17 mouse cellular contexts compared by ENCODE assay signal in genomic region chr9:94856093-94856492, GRCm38 (mm10).
"Had no signal": no experiment of that assay in that cellular context is flagged by ENCODE, and none has a peak within 500 bp of the region (broad histone marks: within the 10 kb centered on the region; RNA-seq: fewer than 3 reads in every experiment).

No protein-coding gene starts in this region.

- H3K36me3 ChIP-seq: kidney, embryonic 15.5 days; limb, embryonic 12.5 days; liver, embryonic 13.5 days; lung, embryonic 15.5 days; midbrain, embryonic 15.5 days had no signal

- H3K4me3 ChIP-seq: kidney, embryonic 15.5 days; limb, embryonic 12.5 days; liver, embryonic 13.5 days; lung, embryonic 15.5 days; megakaryocyte, embryonic 14.5 days; midbrain, embryonic 15.5 days had no signal

- ATAC-seq: intestine, embryonic 16.5 days; liver, postnatal 0 days; midbrain, embryonic 15.5 days had no signal

- H3K4me2 ChIP-seq: kidney, embryonic 15.5 days; limb, embryonic 12.5 days; liver, embryonic 13.5 days; lung, embryonic 15.5 days; midbrain, embryonic 15.5 days had no signal

- H3K4me1 ChIP-seq: kidney, embryonic 15.5 days; limb, embryonic 12.5 days; liver, embryonic 13.5 days; lung, embryonic 15.5 days; megakaryocyte, embryonic 14.5 days had no signal

- H3K27me3 ChIP-seq: kidney, embryonic 15.5 days; limb, embryonic 12.5 days; liver, embryonic 13.5 days; lung, embryonic 15.5 days; megakaryocyte, embryonic 14.5 days; midbrain, embryonic 15.5 days had no signal

- DNase-seq: kidney, adult 2 months; kidney, postnatal 14 days; layer of hippocampus, postnatal 36 days; liver; liver, embryonic 13.5 days; liver, postnatal 0 days; lung, postnatal 14 days; right cerebral cortex, postnatal 25 days; thymus, postnatal 4 days had no signal

- H3K9me3 ChIP-seq: kidney, embryonic 15.5 days; limb, embryonic 12.5 days; liver, embryonic 13.5 days; lung, embryonic 15.5 days; megakaryocyte, embryonic 14.5 days; midbrain, embryonic 15.5 days had no signal

- H3K9ac ChIP-seq: kidney, embryonic 15.5 days; limb, embryonic 12.5 days; liver, embryonic 13.5 days; liver, postnatal 0 days; lung, embryonic 15.5 days; midbrain, embryonic 15.5 days had no signal

- H3K27ac ChIP-seq: kidney, embryonic 15.5 days; limb, embryonic 12.5 days; liver, embryonic 13.5 days; lung, embryonic 15.5 days; macrophage; midbrain, embryonic 15.5 days; stomach, postnatal 0 days had no signal
